Mouse (Mus musculus) CH12.LX (cell line): ENCODE measurements around the gene Tex261. TPM values are rescaled to one million over a fixed set of nuclear protein-coding genes. Genes with fewer than 3 reads are reported as not detected.

Experiments
- DNase-seq: peaks from one replicate; pipeline ENCODE4 v3.0.0-alpha.2; 2013; ENCODE audit errors: extremely low read depth
- H3K27ac ChIP-seq: 2 replicates; pipeline ENCODE4 v1.5.1; 2012; ENCODE audit warnings: low read depth, mild to moderate bottlenecking, control low read depth, moderate library complexity; ENCODE audit not compliant: insufficient read depth
- H3K27me3 ChIP-seq: replicated peaks from 2 replicates; pipeline ENCODE3; 2012; ENCODE audit warnings: inconsistent platforms
- H3K36me3 ChIP-seq, 2 experiments: replicated peaks in 1 of 2; 2 replicates each; pipeline versions ENCODE3 to v1.6.1; 2012; ENCODE audit warnings: inconsistent platforms in 1 of 2, low read length in 1 of 2, mild to moderate bottlenecking in 1 of 2, mixed read lengths in 1 of 2, moderate library complexity in 1 of 2; ENCODE audit not compliant: control insufficient read depth in 1 of 2, insufficient read depth in 1 of 2
- H3K4me1 ChIP-seq, 2 experiments: 2 replicates each; pipeline ENCODE4 v1.6.1; 2012; ENCODE audit warnings: inconsistent platforms in 1 of 2, moderate library complexity in 1 of 2; ENCODE audit not compliant: insufficient read depth in 2 of 2, control insufficient read depth in 1 of 2
- H3K4me2 ChIP-seq: 2 replicates; pipeline ENCODE4 v1.6.1; 2012; ENCODE audit warnings: low read depth, mild to moderate bottlenecking, control low read depth; ENCODE audit not compliant: poor library complexity, insufficient read depth, severe bottlenecking
- H3K4me3 ChIP-seq, 3 experiments: fragments of 150-350 bp in 1 of 3; sonication (generic) in 1 of 3; replicated peaks in 1 of 3; 2 replicates each; pipeline versions ENCODE3 to v1.5.1; 2011 to 2012; ENCODE audit warnings: low read depth in 2 of 3, low read length in 2 of 3, mild to moderate bottlenecking in 2 of 3, moderate library complexity in 2 of 3, control low read depth in 1 of 3, improper control_type of control experiment in 1 of 3, inconsistent platforms in 1 of 3, mixed read lengths in 1 of 3; ENCODE audit not compliant: poor library complexity in 1 of 3
- H3K79me2 ChIP-seq: replicated peaks from 2 replicates; pipeline ENCODE4 v1.6.1; 2012; ENCODE audit warnings: mild to moderate bottlenecking, moderate library complexity; ENCODE audit not compliant: control insufficient read depth, poor library complexity, insufficient read depth, severe bottlenecking; ENCODE audit errors: extremely low read depth
- H3K9ac ChIP-seq: 2 replicates; pipeline ENCODE4 v1.6.1; 2012; ENCODE audit warnings: low read depth, mild to moderate bottlenecking, control low read depth, moderate library complexity; ENCODE audit not compliant: insufficient read depth
- H3K9me3 ChIP-seq: replicated peaks from 2 replicates; pipeline ENCODE3; 2012; ENCODE audit warnings: low read length, inconsistent platforms, mixed read lengths
- CHD1 ChIP-seq: IDR thresholded peaks from 2 replicates; pipeline ENCODE4 v1.6.1; 2012; ENCODE audit warnings: low read depth, low read length, improper control_type of control experiment, inconsistent platforms
- CHD2 ChIP-seq: IDR thresholded peaks from 2 replicates; pipeline ENCODE4 v1.6.1; 2011; ENCODE audit warnings: low read length, improper control_type of control experiment
- CTCF ChIP-seq, 2 experiments: IDR thresholded peaks in 1 of 2; conservative IDR thresholded peaks in 1 of 2; 2 replicates each; pipeline ENCODE4 v1.5.1; 2011 to 2012; ENCODE audit warnings: low read depth in 2 of 2, low read length in 2 of 2, improper control_type of control experiment in 1 of 2, inconsistent platforms in 1 of 2, mild to moderate bottlenecking in 1 of 2, moderate library complexity in 1 of 2
- E2F4 ChIP-seq: IDR thresholded peaks from 2 replicates; pipeline ENCODE4 v1.6.1; 2011; ENCODE audit warnings: low read depth, low read length, improper control_type of control experiment; ENCODE audit not compliant: insufficient replicate concordance
- HCFC1 ChIP-seq: IDR thresholded peaks from 2 replicates; pipeline ENCODE4 v1.6.1; 2012; ENCODE audit warnings: low read depth, mild to moderate bottlenecking, inconsistent platforms, low read length, improper control_type of control experiment
- JUND ChIP-seq: conservative IDR thresholded peaks from 2 replicates; pipeline ENCODE4 v1.6.1; 2011; ENCODE audit warnings: low read depth, low read length, improper control_type of control experiment
- MAFK ChIP-seq: IDR thresholded peaks from 2 replicates; pipeline ENCODE4 v1.6.1; 2011; ENCODE audit warnings: low read length, improper control_type of control experiment; ENCODE audit not compliant: insufficient replicate concordance
- MEF2A ChIP-seq: IDR thresholded peaks from 2 replicates; pipeline ENCODE4 v1.6.1; 2014; ENCODE audit warnings: low read depth, mild to moderate bottlenecking, inconsistent platforms, low read length, improper control_type of control experiment, borderline replicate concordance
- NELFE ChIP-seq: IDR thresholded peaks from 2 replicates; pipeline ENCODE4 v1.6.1; 2011; ENCODE audit warnings: low read depth, low read length, improper control_type of control experiment
- NRF1 ChIP-seq: IDR thresholded peaks from 2 replicates; pipeline ENCODE4 v1.6.1; 2014; ENCODE audit warnings: low read depth, mild to moderate bottlenecking, inconsistent platforms, low read length, improper control_type of control experiment, moderate library complexity
- POLR2A ChIP-seq: IDR thresholded peaks from 2 replicates; pipeline ENCODE4 v1.6.1; 2011; ENCODE audit warnings: low read depth, mild to moderate bottlenecking, improper control_type of control experiment, low read length
- RCOR1 ChIP-seq: conservative IDR thresholded peaks from 2 replicates; pipeline ENCODE4 v1.6.1; 2012; ENCODE audit warnings: low read depth, mild to moderate bottlenecking, inconsistent platforms, low read length, improper control_type of control experiment
- SIN3A ChIP-seq: IDR thresholded peaks from 2 replicates; pipeline ENCODE4 v1.6.1; 2012; ENCODE audit warnings: low read length, improper control_type of control experiment, inconsistent platforms
- SMC3 ChIP-seq: IDR thresholded peaks from 2 replicates; pipeline ENCODE4 v1.6.1; 2011; ENCODE audit warnings: low read depth, low read length, improper control_type of control experiment
- TBP ChIP-seq: conservative IDR thresholded peaks from 2 replicates; pipeline ENCODE4 v1.6.1; 2011; ENCODE audit warnings: low read depth, low read length, improper control_type of control experiment
- TCF12 ChIP-seq: IDR thresholded peaks from 2 replicates; pipeline ENCODE4 v1.6.1; 2014; ENCODE audit warnings: low read depth, mild to moderate bottlenecking, inconsistent platforms, low read length, improper control_type of control experiment
- USF1 ChIP-seq: IDR thresholded peaks from 2 replicates; pipeline ENCODE4 v1.6.1; 2014; ENCODE audit warnings: low read depth, mild to moderate bottlenecking, inconsistent platforms, low read length, improper control_type of control experiment
- ZNF384 ChIP-seq: IDR thresholded peaks from 2 replicates; pipeline ENCODE4 v1.6.1; 2012; ENCODE audit warnings: low read depth, low read length, improper control_type of control experiment, inconsistent platforms
- dilution Hi-C: fragments of 300-500 bp; cut with MboI; formaldehyde crosslinking; loops from 2 replicates; pipeline ENCODE4 v1.14.3; 2020; ENCODE audit warnings: low sequenced_read_pairs; ENCODE audit not compliant: extremely low pct_unique_long_range_greater_than_20kb, extremely low pct_ligation_motif_present
- in situ Hi-C: fragments of 300-500 bp; cut with MboI; formaldehyde crosslinking; loops from 3 replicates; pipeline ENCODE4 v1.14.3; 2019; ENCODE audit warnings: low sequenced_read_pairs, low pct_ligation_motif_present, low pct_unique_long_range_greater_than_20kb, mixed read lengths
- polyA plus RNA-seq: library from polyadenylated mRNA; unstranded; fragments of >175 nt; gene quantifications from 2 replicates; pipeline ENCODE4 v1.2.1, GENCODE M21; 2012; ENCODE audit warnings: low read depth; ENCODE audit not compliant: insufficient read length
- total RNA-seq, 2 experiments: library from RNA; depleted of rRNA; stranded (reverse); fragments of 300-350 nt in 1 of 2; fragments of >200 nt in 1 of 2; gene quantifications; 2 replicates each; pipeline ENCODE4 v1.2.3; 2012 to 2014

The Tex261 gene
- total and polyA plus RNA-seq, 3 experiments = 44.6 to 87.8 (median 65.6) TPM

GRCm38 (mm10) chr6:83774781-83775563 lies 641 bp downstream of the Tex261 start:
- Histone ChIP-seq H3K9ac (peak overlapping the region; percentile 88), H3K27ac (peak overlapping the region; percentile 29), H3K4me1 (peaks cover 7 to 29% of the 10 kb centered on the region in 2 experiments), H3K27me3 (no peaks in the 10 kb centered on the region), H3K79me2 (peaks cover 11% of the 10 kb centered on the region), H3K9me3 (peaks cover 3% of the 10 kb centered on the region), H3K4me2 (peak overlapping the region; percentile 89), H3K36me3 (peaks cover 31 to 42% of the 10 kb centered on the region in 2 experiments), H3K4me3 (peak overlapping the region; percentile 85 to 98 (median 96))
- in situ Hi-C loops = no loop called here
- dilution Hi-C loops = no loop called here
- peak; percentile 25 for DNase-seq
- no peak; the same call in 1 of the 2 replicates for TF ChIP-seq SIN3A
- TF ChIP-seq CTCF (conservative IDR thresholded peaks at IDR 0.05 in 1 of 2, IDR thresholded peaks at IDR 0.05 in 1 of 2; ENCODE audit: low read depth in 2 of 2, low read length in 2 of 2) = no peak
- TF ChIP-seq USF1 = no peak
- no peak for TF ChIP-seq TCF12
- TF ChIP-seq RCOR1 = no peak
- no peak for TF ChIP-seq MEF2A
- TF ChIP-seq CHD1 = no peak
- no peak for TF ChIP-seq NRF1

GRCm38 (mm10) chr6:83774126-83774525 lies 1.5 kb downstream of the Tex261 start:
- peak overlapping the region; percentile 89 for H3K4me2 ChIP-seq
- peaks cover 11% of the 10 kb centered on the region for H3K79me2 ChIP-seq
- H3K4me3 ChIP-seq = peak overlapping the region; percentile 24 to 98 (median 31)
- H3K9ac ChIP-seq = 0 out of 2 replicates have a peak overlapping the region, but pooled peaks have one; percentile 20
- dilution Hi-C loops = no loop called here
- H3K36me3 ChIP-seq = peaks cover 39 to 50% of the 10 kb centered on the region in 2 experiments
- H3K4me1 ChIP-seq = peaks cover 7 to 33% of the 10 kb centered on the region in 2 experiments
- H3K9me3 ChIP-seq = no peaks in the 10 kb centered on the region
- TF ChIP-seq SMC3 = no peak
- no peak for TF ChIP-seq TBP
- TF ChIP-seq NELFE = no peak
- TF ChIP-seq HCFC1 = no peak
- no peak for TF ChIP-seq JUND
- no peak for TF ChIP-seq CHD2
- TF ChIP-seq TCF12 = no peak
- no peak for TF ChIP-seq POLR2A
- TF ChIP-seq MAFK = no peak
- no peak for TF ChIP-seq E2F4
- TF ChIP-seq ZNF384 = no peak
- TF ChIP-seq USF1 = no peak
- no peak for TF ChIP-seq CTCF (conservative IDR thresholded peaks at IDR 0.05 in 1 of 2, IDR thresholded peaks at IDR 0.05 in 1 of 2; ENCODE audit: low read depth in 2 of 2, low read length in 2 of 2)
- H3K27ac ChIP-seq = no peak overlapping the region
- no peaks in the 10 kb centered on the region for H3K27me3 ChIP-seq
- DNase-seq = no peak
- in situ Hi-C loops = no loop called here
